Mouse (Mus musculus) gastrocnemius, postnatal 10 days (tissue): Measurements from ENCODE around the gene Gnao1. TPM values are rescaled to one million over a fixed set of nuclear protein-coding genes. Genes with fewer than 3 reads are reported as not detected.

Experiments used
- DNase-seq: peaks from one replicate; pipeline ENCODE4 v3.0.0; 2021; ENCODE audit warnings: mixed read lengths
- microRNA-seq, 2 experiments: library from miRNA; unstranded; fragments of <30 nt; microRNA quantifications; one replicate each; pipeline ENCODE4 v1.2.0; 2021
- total RNA-seq, 2 experiments: library from RNA; stranded (reverse); gene quantifications; 2 replicates each; pipeline ENCODE4 v1.2.3; 2021

Gnao1 gene
- total RNA-seq, 2 experiments from 2014 or later, result 10.1 to 14.9 TPM

- DNase-seq, result no peak
Observed at GRCm38 (mm10) chr8:94009243-94009845, 199.6 kb downstream of the Gnao1 start.

DNA sequence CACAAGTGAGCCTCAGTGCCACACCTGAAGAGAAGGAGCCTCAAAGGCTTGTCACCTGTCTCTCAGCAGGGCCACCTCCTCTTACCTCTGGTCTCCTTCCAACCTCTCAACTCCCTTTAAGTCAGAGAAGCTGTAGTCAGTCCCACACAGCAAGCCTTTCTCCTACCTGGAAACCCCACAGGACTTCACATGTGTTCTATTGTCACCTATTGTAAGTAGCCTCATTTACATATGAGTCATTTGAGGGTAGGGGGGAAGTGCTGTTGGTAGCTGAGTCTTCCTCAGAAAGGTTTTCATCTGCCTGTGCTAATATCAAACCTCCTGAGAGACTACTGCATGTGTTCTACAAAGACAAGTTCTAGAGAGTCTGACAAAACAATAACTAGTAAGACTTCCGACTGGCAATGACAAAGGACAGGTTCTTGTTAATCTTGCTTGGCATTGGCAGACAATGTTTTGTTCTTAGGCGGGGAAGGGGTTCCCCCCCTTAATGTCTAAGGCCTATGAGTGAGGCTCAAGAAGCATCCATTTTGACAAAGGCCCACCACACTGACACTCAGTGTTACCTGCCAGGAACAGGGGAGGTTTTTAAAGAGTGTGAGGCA is 200.4 kb downstream of the Gnao1 start:
- DNase-seq, result no peak

GRCm38 (mm10) chr8:94011076-94012012 is 201.6 kb downstream of the Gnao1 start:
- DNase-seq, result no peak

GRCm38 (mm10) chr8:94012013-94012951 is 202.5 kb downstream of the Gnao1 start, which contains the start of gene Amfr:
TSS of gene Amfr (minus strand) at chr8:94012842.
- DNase-seq, result peak; percentile 77

GRCm38 (mm10) chr8:94013026-94013612 is 203.4 kb downstream of the Gnao1 start:
- no peak for DNase-seq

Small RNAs within 50 kb of the gene (microRNA-seq; reads per million reads assigned to microRNA genes)
- 0 reads per million in 2 experiments for gene Gm24159

Other genes with a start within 250 kb of the Gnao1 start
- gene Amfr, start 202.9 kb downstream of the Gnao1 start, total RNA-seq, result 10 to 100 TPM; 81.5 to 82.3 TPM
- gene Nudt21, start 227.1 kb downstream of the Gnao1 start, total RNA-seq, result 10 to 100 TPM; 25.9 to 28.3 TPM
- gene Ogfod1, start 227.2 kb downstream of the Gnao1 start, total RNA-seq, result 10 to 100 TPM; 17.2 to 17.6 TPM